Mouse (Mus musculus) embryonic facial prominence, embryonic 11.5 days (tissue): ENCODE measurements around the gene C9orf72. TPM values are rescaled to one million over a fixed set of nuclear protein-coding genes. Genes with fewer than 3 reads are reported as not detected.

Experiments used
- ATAC-seq: fragments of 200-750 bp; cut with Nextera tagmentation; replicated peaks from 2 replicates; pipeline ENCODE4 v1.8.0; 2017; ENCODE audit warnings: low read depth; ENCODE audit not compliant: insufficient number of reproducible peaks, low FRiP score, low TSS enrichment
- DNase-seq: peaks from one replicate; pipeline ENCODE4 v3.0.0-alpha.2; 2015; ENCODE audit warnings: low spot score
- H3K27ac ChIP-seq: fragments of 300-500 bp; sonication (generic); replicated peaks from 2 replicates; pipeline ENCODE4 v1.5.1; 2014; ENCODE audit warnings: mild to moderate bottlenecking, low read depth, low read length, control low read depth
- H3K27me3 ChIP-seq: fragments of 300-500 bp; sonication (generic); 2 replicates; pipeline ENCODE4 v1.6.1; 2014; ENCODE audit warnings: mild to moderate bottlenecking, low read length, moderate library complexity, mixed read lengths; ENCODE audit not compliant: control insufficient read depth, insufficient read depth
- H3K36me3 ChIP-seq: fragments of 300-500 bp; sonication (generic); replicated peaks from 2 replicates; pipeline ENCODE4 v1.6.1; 2014; ENCODE audit warnings: low read depth, mild to moderate bottlenecking, low read length, moderate library complexity, mixed read lengths; ENCODE audit not compliant: control insufficient read depth, insufficient read depth
- H3K4me1 ChIP-seq: fragments of 300-500 bp; sonication (generic); 2 replicates; pipeline ENCODE4 v1.6.1; 2014; ENCODE audit warnings: low read length, mixed read lengths; ENCODE audit not compliant: control insufficient read depth, insufficient read depth
- H3K4me2 ChIP-seq: fragments of 300-500 bp; sonication (generic); 2 replicates; pipeline ENCODE4 v1.6.1; 2014; ENCODE audit warnings: low read depth, mild to moderate bottlenecking, control low read depth, low read length, moderate library complexity
- H3K4me3 ChIP-seq: fragments of 300-500 bp; sonication (generic); 2 replicates; pipeline ENCODE4 v1.5.1; 2014; ENCODE audit warnings: low read depth, low read length, control low read depth
- H3K9ac ChIP-seq: fragments of 300-500 bp; sonication (generic); replicated peaks from 2 replicates; pipeline ENCODE4 v1.6.1; 2014; ENCODE audit warnings: mild to moderate bottlenecking, control low read depth, low read length
- H3K9me3 ChIP-seq: fragments of 300-500 bp; sonication (generic); replicated peaks from 2 replicates; pipeline ENCODE4 v1.6.1; 2016; ENCODE audit warnings: mild to moderate bottlenecking, low read length, inconsistent platforms, mixed read lengths; ENCODE audit not compliant: control insufficient read depth
- WGBS: fragments of 180-500 bp; shearing (Covaris S2); extraction: QIAGEN DNeasy Blood & Tissue Kit; methylation state at CpG from one replicate; pipeline ENCODE4 v1.1.7; 2014; 5-methylcytosine and 5-hydroxymethylcytosine counted together
- polyA plus RNA-seq: library from polyadenylated mRNA; unstranded; fragments of >200 nt; fragmentation: Nextera tagmentation; extraction: Ambion mirVana; gene quantifications from 2 replicates; pipeline ENCODE4 v1.2.1, GENCODE M21; 2014

Gene C9orf72
- polyA plus RNA-seq, 1 experiment from 2014 or later, result 21.6 TPM

DNA sequence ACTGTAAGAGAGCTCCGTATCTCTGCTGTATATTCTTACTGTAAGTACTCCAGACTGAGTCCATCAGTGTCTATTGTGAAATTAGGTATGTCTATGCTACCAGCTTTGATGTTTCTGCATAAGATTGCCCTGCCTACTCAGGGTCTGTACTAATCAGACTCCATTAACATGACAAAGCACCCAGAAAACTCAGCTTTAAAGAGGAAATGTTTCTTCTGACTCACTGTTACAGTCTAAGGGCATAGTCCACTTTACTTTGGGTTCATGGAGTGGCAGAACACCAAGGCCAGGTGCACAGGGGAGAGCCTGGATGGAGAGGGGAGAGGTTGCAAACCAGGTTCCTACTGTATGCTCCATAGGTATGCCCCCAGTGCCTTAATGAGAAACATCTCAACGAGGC is 22.3 kb downstream of the C9orf72 start:
- no peak overlapping the region for H3K4me2 ChIP-seq
- no peak overlapping the region for H3K9ac ChIP-seq
- no peaks in the 10 kb centered on the region for H3K36me3 ChIP-seq
- H3K27ac ChIP-seq, result no peak overlapping the region
- H3K4me3 ChIP-seq, result no peak overlapping the region
- DNase-seq (no peak), ATAC-seq (no peak)
- no peaks in the 10 kb centered on the region for H3K9me3 ChIP-seq
- no peaks in the 10 kb centered on the region for H3K4me1 ChIP-seq
- no peaks in the 10 kb centered on the region for H3K27me3 ChIP-seq
- 90% methylated on average over 2 of the region's 2 CpGs for WGBS

DNA sequence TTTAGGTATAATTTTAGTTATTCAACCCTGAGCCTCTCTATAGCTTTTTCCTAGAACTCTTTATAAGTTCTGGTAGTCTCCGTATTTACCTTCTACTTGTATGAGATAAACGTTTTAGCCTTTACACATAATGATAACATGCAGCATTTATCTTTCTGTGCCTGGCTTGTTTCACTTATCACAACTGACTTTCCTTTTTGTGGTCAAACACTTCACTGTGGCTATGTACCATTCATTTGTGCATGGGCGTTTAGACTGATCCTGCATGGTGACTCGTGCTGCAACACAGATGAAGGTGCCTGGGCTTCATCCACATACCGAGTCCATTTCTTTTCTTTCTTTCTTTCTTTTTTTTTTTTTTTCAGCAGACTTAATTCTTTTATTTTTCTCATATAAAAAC is 24.3 kb downstream of the C9orf72 start:
- 95% methylated on average over 5 of the region's 5 CpGs for WGBS

DNA sequence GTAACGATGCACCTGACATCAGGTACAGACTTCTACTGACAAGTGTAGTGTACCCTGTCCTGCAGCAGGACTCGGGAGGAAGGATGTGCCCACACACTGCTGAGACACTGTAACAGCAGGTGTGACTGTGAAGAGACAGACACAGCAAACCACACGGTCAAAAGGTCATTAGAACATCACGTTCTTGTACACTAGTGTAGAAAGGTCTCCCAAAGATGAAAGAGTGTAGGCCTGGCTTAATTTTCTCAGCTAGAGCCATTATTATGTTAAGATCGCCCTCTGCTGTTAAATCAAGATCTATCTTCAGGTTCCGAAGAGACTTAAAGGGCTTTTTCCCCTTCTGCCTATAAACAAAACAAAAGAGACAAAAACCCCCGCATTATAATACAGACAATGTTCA is 33.2 kb downstream of the C9orf72 start:
- no peak for ATAC-seq
- no peaks in the 10 kb centered on the region for H3K27me3 ChIP-seq
- H3K36me3 ChIP-seq, result no peaks in the 10 kb centered on the region
- peak; percentile 62 for DNase-seq
- H3K4me3 ChIP-seq, result no peak overlapping the region
- 44% methylated on average over 7 of the region's 7 CpGs for WGBS
- H3K9ac ChIP-seq, result no peak overlapping the region
- H3K27ac ChIP-seq, result no peak overlapping the region
- no peak overlapping the region for H3K4me2 ChIP-seq
- H3K4me1 ChIP-seq, result no peaks in the 10 kb centered on the region
- H3K9me3 ChIP-seq, result no peaks in the 10 kb centered on the region

More for the DNA sequence above, 24.3 kb downstream of the C9orf72 start:
- Histone ChIP-seq H3K4me2 (no peak overlapping the region), H3K27ac (no peak overlapping the region), H3K4me1 (no peaks in the 10 kb centered on the region), H3K4me3 (no peak overlapping the region), H3K9ac (no peak overlapping the region), H3K27me3 (no peaks in the 10 kb centered on the region), H3K9me3 (no peaks in the 10 kb centered on the region), H3K36me3 (no peaks in the 10 kb centered on the region)
- DNase-seq (no peak), ATAC-seq (no peak)

DNA sequence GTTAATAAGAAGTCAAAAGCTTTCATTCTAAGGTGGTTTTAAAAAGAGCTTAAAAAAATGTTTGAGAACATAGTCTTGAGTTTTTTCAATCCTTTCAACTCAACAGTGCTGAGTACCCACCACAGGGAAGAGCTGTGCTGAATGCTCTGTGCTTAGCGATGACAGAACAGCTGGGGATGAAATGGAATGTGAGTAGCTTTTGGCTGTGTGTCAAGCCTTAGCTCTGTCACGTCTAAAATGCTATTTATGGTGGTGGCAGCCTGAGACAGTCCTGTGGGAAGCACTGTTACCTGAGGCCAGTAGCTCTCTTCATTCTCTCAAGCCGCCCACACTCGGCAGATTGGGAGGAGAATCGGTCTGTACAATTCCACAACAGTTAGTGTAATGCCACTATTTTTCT is 36.2 kb downstream of the C9orf72 start:
- 81% methylated on average over 5 of the region's 5 CpGs for WGBS
- Histone ChIP-seq H3K36me3 (no peaks in the 10 kb centered on the region), H3K4me3 (no peak overlapping the region), H3K27ac (no peak overlapping the region), H3K9me3 (no peaks in the 10 kb centered on the region), H3K27me3 (no peaks in the 10 kb centered on the region), H3K4me2 (no peak overlapping the region), H3K4me1 (no peaks in the 10 kb centered on the region), H3K9ac (no peak overlapping the region)
- DNase-seq (no peak), ATAC-seq (no peak)

DNA sequence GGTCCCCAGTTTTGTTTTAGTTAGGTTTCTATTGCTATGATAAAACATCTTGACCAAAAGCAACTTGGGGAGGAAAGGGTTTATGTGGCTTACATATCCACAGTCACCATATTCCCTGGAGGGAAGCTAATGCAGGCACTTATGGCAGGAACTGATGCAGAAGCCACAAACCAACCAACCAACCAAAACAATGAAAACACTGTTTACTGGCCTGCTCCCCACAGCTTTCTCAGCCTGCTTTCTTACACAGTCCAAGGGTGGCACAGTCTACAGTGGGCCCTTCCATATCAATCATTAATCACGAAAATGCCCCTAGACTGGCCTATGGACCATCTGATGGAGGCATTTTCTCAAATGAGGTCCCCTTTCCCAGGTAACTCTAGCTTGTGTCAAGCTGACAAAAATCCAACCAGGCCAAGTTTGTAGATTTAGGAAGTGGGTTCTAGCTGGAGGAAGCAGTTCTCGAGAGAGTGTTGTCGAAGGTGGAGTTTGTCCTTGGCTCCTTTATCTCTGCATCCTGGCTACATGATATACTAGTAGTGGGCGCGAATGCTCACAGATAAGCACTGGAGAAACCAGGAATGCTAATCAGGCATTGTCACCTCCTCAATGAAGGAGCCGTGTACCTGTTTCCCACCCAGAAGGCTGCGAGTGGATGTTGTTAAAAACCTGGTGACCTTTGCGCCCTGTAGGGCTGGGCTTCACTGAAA is 38.2 kb downstream of the C9orf72 start:
- Histone ChIP-seq H3K4me3 (no peak overlapping the region), H3K9me3 (no peaks in the 10 kb centered on the region), H3K36me3 (no peaks in the 10 kb centered on the region), H3K4me1 (no peaks in the 10 kb centered on the region), H3K9ac (no peak overlapping the region), H3K27ac (no peak overlapping the region), H3K4me2 (no peak overlapping the region), H3K27me3 (no peaks in the 10 kb centered on the region)
- WGBS, result 89% methylated on average over 8 of the region's 8 CpGs
- DNase-seq (no peak), ATAC-seq (no peak)

DNA sequence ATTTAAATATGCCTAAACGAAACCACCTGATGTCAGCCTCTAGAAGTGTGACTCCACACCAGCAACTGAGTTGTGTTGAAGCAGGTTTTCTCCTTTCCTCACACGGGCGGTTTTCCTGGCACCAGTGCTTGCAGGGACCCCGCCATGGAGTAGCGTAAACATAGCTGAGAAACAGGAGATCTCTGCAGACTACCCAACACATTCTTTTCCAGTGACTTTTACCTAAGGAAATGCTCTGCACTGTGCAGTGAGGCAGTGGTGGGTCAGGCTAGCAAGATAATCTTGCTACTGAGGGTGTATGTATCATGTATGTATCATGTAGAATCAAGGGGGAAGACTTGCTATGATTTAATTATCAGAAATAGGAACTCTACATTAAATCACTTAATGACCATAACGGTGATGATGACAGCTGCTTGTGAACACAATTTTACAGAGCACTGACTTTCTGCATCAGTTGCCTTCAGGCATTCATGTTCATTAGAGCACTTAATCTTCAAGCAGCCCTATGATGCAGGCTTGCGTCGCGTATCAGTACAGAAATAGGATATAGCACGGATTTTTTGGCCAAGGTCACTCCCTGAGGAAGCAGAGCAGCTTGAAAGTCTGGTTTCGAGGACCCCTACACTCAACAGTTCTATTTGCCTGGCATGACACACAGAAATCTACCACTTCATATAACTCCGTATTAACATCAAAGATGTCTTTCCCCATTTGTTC is 47.9 kb downstream of the C9orf72 start:
- H3K27ac ChIP-seq, result no peak overlapping the region
- no peak overlapping the region for H3K9ac ChIP-seq
- H3K36me3 ChIP-seq, result no peaks in the 10 kb centered on the region
- no peaks in the 10 kb centered on the region for H3K4me1 ChIP-seq
- 76% methylated on average over 12 of the region's 12 CpGs for WGBS
- H3K4me3 ChIP-seq, result no peak overlapping the region
- no peaks in the 10 kb centered on the region for H3K27me3 ChIP-seq
- no peak for ATAC-seq
- no peak for DNase-seq
- H3K4me2 ChIP-seq, result no peak overlapping the region
- no peaks in the 10 kb centered on the region for H3K9me3 ChIP-seq

DNA sequence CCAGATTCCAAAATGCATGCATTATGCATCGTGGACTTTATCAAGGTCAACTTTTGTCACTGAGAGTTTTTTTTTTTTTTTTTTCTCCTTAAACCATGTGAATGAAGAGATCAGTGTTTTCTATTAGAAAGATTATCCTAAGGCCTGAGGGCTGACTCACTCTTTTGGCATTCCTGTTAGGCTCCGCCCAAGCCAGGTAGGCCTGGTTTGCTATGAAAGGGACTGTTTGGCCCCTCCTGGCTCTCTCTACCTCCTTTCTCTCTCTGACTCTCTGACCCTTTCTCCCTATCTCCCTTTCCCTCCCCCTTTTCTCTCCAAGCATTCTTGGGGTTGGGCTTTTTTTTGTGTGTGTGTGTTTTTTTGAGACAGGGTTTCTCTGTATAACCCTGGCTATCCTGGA is 50.4 kb downstream of the C9orf72 start:
- H3K27me3 ChIP-seq, result no peaks in the 10 kb centered on the region
- H3K36me3 ChIP-seq, result no peaks in the 10 kb centered on the region
- DNase-seq (no peak), ATAC-seq (no peak)
- H3K4me3 ChIP-seq, result no peak overlapping the region
- no peak overlapping the region for H3K27ac ChIP-seq
- 80% methylated on average over 2 of the region's 2 CpGs for WGBS
- H3K9me3 ChIP-seq, result no peaks in the 10 kb centered on the region
- no peaks in the 10 kb centered on the region for H3K4me1 ChIP-seq
- no peak overlapping the region for H3K9ac ChIP-seq
- H3K4me2 ChIP-seq, result no peak overlapping the region

DNA sequence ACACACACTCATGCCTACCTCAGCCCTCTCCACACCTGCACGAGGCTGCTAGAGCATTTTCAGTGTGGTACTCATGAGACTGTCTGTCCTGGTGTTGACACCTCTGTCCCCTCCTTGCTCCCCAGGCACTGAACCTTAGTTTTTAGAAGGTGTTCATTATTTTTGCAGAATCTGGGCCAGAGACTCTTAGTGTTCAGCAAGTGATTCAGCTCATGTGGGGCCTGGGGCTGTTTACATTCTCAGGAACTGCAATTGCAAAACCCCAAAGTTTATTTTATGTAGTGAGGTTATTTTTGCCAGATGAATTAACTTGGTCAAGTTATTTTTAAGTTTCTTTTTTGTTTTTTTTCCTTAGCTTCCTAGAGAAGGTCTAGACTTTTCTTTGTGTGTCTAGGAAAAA is 52.4 kb downstream of the C9orf72 start:
- no peak overlapping the region for H3K4me2 ChIP-seq
- no peak for DNase-seq
- H3K9me3 ChIP-seq, result no peaks in the 10 kb centered on the region
- H3K36me3 ChIP-seq, result no peaks in the 10 kb centered on the region
- no peak overlapping the region for H3K4me3 ChIP-seq
- no peak overlapping the region for H3K9ac ChIP-seq
- no peak overlapping the region for H3K27ac ChIP-seq
- H3K27me3 ChIP-seq, result no peaks in the 10 kb centered on the region
- ATAC-seq, result no peak
- no peaks in the 10 kb centered on the region for H3K4me1 ChIP-seq
- 57% methylated on average over 1 of the region's 1 CpGs for WGBS
